Mouse (Mus musculus): Measurements from ENCODE around the gene Cbarp.

- TF ChIP-seq CTCF (IDR thresholded peaks at IDR 0.05) (no peak), EP300 (IDR thresholded peaks at IDR 0.05) (peak; percentile 21; the same call in 1 of the 2 replicates)
Observed at GRCm38 (mm10) chr10:80172527-80173292, 32.1 kb upstream of the Cbarp start, which contains the start of gene 1600002K03Rik.

All from lung, postnatal 0 days (tissue).